Mouse (Mus musculus): ENCODE results near the gene Stk19.
"Not testable (repeated sequence)": the region's sequence is repeated elsewhere in the genome, so short reads cannot be mapped to it uniquely, and the experiment has no call there.

Gene Stk19

GRCm38 (mm10) chr17:34797211-34797995 lies 39.3 kb downstream of the Stk19 start:
- DNase-seq (ENCODE audit: extremely low spot score), result not testable (repeated sequence)

GRCm38 (mm10) chr17:34796311-34797140 lies 40.2 kb downstream of the Stk19 start:
- no peak for DNase-seq (ENCODE audit: extremely low spot score)

GRCm38 (mm10) chr17:34795633-34796032 lies 41.1 kb downstream of the Stk19 start:
- peak; percentile 15 for DNase-seq (ENCODE audit: extremely low spot score)

- no peak for DNase-seq (ENCODE audit: extremely low spot score)
These were observed 41.7 kb downstream of the Stk19 start for GRCm38 (mm10) chr17:34795016-34795415.

- no peak for DNase-seq (ENCODE audit: extremely low spot score)
These were observed 58.9 kb downstream of the Stk19 start for GRCm38 (mm10) chr17:34777680-34778325.

Data from embryo, embryonic 9.5 days (tissue).